Mouse (Mus musculus) brain, adult 10 weeks (tissue): ENCODE results near the gene Vmn2r74. TPM values are rescaled to one million over a fixed set of nuclear protein-coding genes. Genes with fewer than 3 reads are reported as not detected.

Experiments
- polyA plus RNA-seq: library from polyadenylated mRNA; stranded (reverse); fragments of 350-450 nt; fragmentation: Illumina TruSeq; extraction: RNeasy Lipid Tissue Mini Kit (QIAGEN cat#74804); gene quantifications from one replicate; pipeline ENCODE4 v1.2.3, GENCODE M21; 2015; ENCODE audit warnings: low read depth, low replicate concordance

The Vmn2r74 gene
- not detected for polyA plus RNA-seq

DNA sequence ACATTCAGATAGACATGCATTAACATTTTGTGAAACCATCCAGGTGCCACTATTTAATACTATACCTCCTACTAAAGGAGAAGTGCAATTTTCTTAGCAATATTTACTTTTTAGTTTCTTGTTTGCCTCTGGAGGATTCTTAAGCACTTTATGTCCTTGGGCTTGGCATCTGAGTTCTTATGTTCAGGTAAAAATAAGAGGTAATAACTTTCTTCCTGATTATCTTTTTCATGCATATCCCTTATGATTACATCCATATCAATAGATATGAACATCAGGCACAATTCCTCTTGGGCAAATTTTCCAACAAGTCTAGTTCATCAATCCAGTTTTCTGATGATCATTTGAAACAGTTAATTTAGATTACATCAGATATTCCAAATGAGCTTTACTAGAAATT lies at the start of gene Vmn2r74:
Vmn2r74 (minus strand) TSS at position 101 of the 400 bp plus-strand sequence.

Other genes with a start within 250 kb of the Vmn2r74 start
- gene Vmn2r72, start 206.5 kb downstream of the Vmn2r74 start, polyA plus RNA-seq, result not detected
- not detected for gene Vmn2r73, start 85.4 kb downstream of the Vmn2r74 start, polyA plus RNA-seq
- not detected for gene Vmn2r75, start 210.1 kb upstream of the Vmn2r74 start, polyA plus RNA-seq